Mouse (Mus musculus): Measurements from ENCODE around the gene Cmtm5.

- no peak for TF ChIP-seq POLR2A (IDR thresholded peaks at IDR 0.05; ENCODE audit: insufficient read depth, low read depth, low read length)
- no peak for TF ChIP-seq CTCF (IDR thresholded peaks at IDR 0.05; ENCODE audit: insufficient read depth, low read depth, low read length)
Observed at GRCm38 (mm10) chr14:54932645-54933150, 3.4 kb upstream of the Cmtm5 start, which contains the start of gene Il25.
